Mouse (Mus musculus): ENCODE measurements at regions not wholly inside any gene's neighbourhood (a gene's known extent, or its start where the extent isn't known, plus 50 kb on each side); places are given as distances from the start of the nearest gene placed in this dataset.

DNA sequence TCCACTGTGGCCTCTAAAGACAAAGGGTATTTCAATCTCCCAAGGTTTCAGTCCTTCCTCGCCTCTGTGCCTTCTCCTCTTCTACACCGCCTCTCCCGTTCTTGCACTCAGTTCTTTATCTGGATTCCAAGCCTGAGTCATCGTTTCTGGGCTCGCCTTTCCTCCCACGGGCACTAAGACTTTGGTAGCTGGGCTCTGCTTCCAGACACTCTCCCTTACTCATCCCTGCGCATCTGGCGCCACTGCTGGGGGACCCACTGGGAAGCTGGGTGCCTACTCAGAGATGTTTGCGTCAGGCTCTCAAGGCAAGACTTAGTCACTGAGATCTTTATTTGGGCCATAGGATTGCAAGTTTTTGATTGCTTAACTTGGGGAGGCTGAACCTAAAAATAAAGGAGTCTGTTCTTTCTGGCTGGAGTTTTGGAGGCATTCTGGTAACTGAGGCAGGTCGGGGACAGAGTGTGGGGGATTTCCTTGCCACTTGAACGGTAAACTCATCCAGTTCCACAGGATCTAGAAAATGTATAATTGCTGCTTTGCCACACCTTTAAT lies 143.5 kb upstream of the Phyhipl start:
- Histone ChIP-seq H3K27ac (ENCODE audit: low read depth, low read length) (no peak overlapping the region), H3K36me3 (ENCODE audit: control insufficient read depth, insufficient read depth, low read length) (no peaks in the 10 kb centered on the region), H3K4me3 (ENCODE audit: low read depth, low read length) (no peak overlapping the region), H3K9me3 (replicated peaks; ENCODE audit: control insufficient read depth, low read length) (no peaks in the 10 kb centered on the region), H3K27me3 (replicated peaks; ENCODE audit: control insufficient read depth, insufficient read depth, low read length) (no peaks in the 10 kb centered on the region), H3K4me1 (ENCODE audit: control insufficient read depth, insufficient read depth, low read length) (no peaks in the 10 kb centered on the region; the same call in none of the 2 replicates), H3K4me2 (ENCODE audit: low read length) (no peak overlapping the region), H3K9ac (ENCODE audit: low read length) (no peak overlapping the region)
- ATAC-seq (no peak), DNase-seq (ENCODE audit: low spot score) (no peak)
- whole genome bisulfite sequencing = 91% methylated on average over 11 of the region's 11 CpGs

DNA sequence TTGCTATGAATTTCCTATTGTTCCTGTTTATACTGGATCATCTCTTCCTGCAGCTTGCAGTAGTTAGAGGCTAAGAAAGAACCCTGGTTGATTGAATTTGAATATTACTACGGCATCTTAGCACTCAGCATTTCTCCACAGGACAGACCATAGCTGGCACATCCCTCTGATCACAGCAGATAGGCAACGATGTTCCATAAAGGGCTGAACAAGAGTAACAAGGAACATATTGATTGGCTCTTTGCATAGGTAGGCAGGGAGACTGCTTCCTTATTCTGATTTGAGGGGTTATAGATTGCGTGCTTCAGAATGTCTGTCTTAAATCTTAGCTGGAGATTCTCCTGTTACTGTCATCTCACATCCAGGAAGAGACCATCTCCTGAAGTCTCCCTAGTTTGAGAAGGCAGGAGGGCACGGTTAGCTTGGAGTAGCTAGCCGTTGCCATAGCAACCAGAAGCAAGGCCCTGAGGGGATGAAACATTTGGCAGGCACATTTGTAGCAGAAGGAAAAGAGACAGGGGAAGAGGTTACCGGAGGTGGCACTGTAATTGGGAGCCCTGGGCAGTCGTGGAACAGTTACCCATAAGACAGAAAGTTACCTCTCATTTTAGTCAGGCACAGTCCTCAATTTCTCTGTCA lies 133.2 kb upstream of the Phyhipl start:
- Histone ChIP-seq H3K9ac (ENCODE audit: low read length) (no peak overlapping the region), H3K4me1 (ENCODE audit: control insufficient read depth, insufficient read depth, low read length) (no peaks in the 10 kb centered on the region), H3K27ac (ENCODE audit: low read depth, low read length) (0 out of 2 replicates have a peak overlapping the region, but pooled peaks have one; percentile 10), H3K9me3 (replicated peaks; ENCODE audit: control insufficient read depth, low read length) (no peaks in the 10 kb centered on the region), H3K4me2 (ENCODE audit: low read length) (no peak overlapping the region), H3K4me3 (ENCODE audit: low read depth, low read length) (no peak overlapping the region), H3K36me3 (ENCODE audit: control insufficient read depth, insufficient read depth, low read length) (no peaks in the 10 kb centered on the region), H3K27me3 (replicated peaks; ENCODE audit: control insufficient read depth, insufficient read depth, low read length) (no peaks in the 10 kb centered on the region)
- DNase-seq (ENCODE audit: low spot score) (peak; percentile 80), ATAC-seq (peak; percentile 75)
- 59% methylated on average over 7 of the region's 7 CpGs for WGBS

DNA sequence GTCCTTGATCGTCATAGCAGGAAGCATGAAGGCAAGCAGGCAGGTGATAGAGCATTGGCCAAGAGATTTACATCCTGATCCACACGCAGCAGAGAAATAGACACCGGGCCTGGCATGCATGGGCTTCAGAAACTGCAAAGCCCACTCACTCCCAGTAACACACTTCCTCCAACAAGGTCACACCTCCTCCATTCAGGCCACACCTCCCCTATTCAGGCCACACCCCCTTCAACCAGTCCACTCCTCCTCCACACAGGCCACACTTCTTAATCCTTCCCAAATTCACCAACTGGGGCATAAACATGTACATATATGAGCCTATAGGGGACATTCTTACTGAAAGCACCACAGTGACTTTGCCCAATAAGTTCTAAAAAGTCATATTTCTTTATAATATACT lies 125.3 kb upstream of the Phyhipl start:
- no peaks in the 10 kb centered on the region for H3K27me3 ChIP-seq (replicated peaks; ENCODE audit: control insufficient read depth, insufficient read depth, low read length)
- H3K4me1 ChIP-seq (ENCODE audit: control insufficient read depth, insufficient read depth, low read length) = no peaks in the 10 kb centered on the region
- no peak overlapping the region for H3K27ac ChIP-seq (ENCODE audit: low read depth, low read length)
- H3K9me3 ChIP-seq (replicated peaks; ENCODE audit: control insufficient read depth, low read length) = no peaks in the 10 kb centered on the region
- DNase-seq (ENCODE audit: low spot score) (no peak), ATAC-seq (no peak)
- no peak overlapping the region for H3K4me3 ChIP-seq (ENCODE audit: low read depth, low read length)
- WGBS = 95% methylated on average over 3 of the region's 3 CpGs
- H3K4me2 ChIP-seq (ENCODE audit: low read length) = no peak overlapping the region
- H3K36me3 ChIP-seq (ENCODE audit: control insufficient read depth, insufficient read depth, low read length) = no peaks in the 10 kb centered on the region
- no peak overlapping the region for H3K9ac ChIP-seq (ENCODE audit: low read length)

DNA sequence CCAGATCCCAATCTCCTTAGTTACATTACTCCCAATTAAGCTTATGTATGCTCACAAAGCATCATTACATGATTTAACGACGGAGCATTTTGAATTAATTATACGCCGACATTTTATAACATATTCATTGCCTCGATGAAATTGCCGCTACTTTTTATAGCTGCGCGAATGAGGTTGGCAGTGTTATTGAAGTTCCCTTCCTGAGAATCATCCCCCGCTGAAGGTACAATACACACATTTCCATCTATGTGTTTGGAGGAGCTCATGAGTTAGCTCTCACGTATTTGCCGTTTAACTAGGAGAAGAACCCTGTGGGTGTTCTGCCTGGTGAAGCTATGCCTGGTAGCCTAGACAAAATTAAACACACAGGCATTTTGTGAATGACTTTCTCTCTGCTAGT lies 122.8 kb upstream of the Phyhipl start:
- H3K36me3 ChIP-seq (ENCODE audit: control insufficient read depth, insufficient read depth, low read length) = no peaks in the 10 kb centered on the region
- no peaks in the 10 kb centered on the region for H3K4me1 ChIP-seq (ENCODE audit: control insufficient read depth, insufficient read depth, low read length)
- no peak overlapping the region for H3K9ac ChIP-seq (ENCODE audit: low read length)
- WGBS = 61% methylated on average over 11 of the region's 11 CpGs
- H3K27me3 ChIP-seq (replicated peaks; ENCODE audit: control insufficient read depth, insufficient read depth, low read length) = no peaks in the 10 kb centered on the region
- no peak overlapping the region for H3K4me3 ChIP-seq (ENCODE audit: low read depth, low read length)
- no peaks in the 10 kb centered on the region for H3K9me3 ChIP-seq (replicated peaks; ENCODE audit: control insufficient read depth, low read length)
- ATAC-seq = no peak
- no peak for DNase-seq (ENCODE audit: low spot score)
- no peak overlapping the region for H3K27ac ChIP-seq (ENCODE audit: low read depth, low read length)
- H3K4me2 ChIP-seq (ENCODE audit: low read length) = no peak overlapping the region

DNA sequence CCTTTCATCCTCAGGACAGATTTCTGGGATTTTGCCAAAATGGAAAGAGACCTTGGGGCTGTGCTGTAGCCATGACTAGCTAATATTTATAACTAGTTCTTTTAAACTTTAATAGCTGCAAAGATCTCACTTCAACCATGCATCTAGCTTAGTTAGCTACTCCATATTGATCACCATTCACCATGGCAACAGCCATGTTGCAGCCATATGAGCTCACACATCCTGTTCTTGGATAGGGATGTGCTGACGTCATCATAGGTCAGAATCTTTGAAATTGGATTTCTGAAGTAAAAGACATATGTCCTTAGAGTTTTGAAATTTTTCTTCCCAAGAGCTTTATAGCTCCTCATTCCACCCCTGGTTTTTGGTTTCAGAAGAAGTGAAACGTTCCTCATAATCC lies 118.8 kb upstream of the Phyhipl start:
- H3K4me1 ChIP-seq (ENCODE audit: control insufficient read depth, insufficient read depth, low read length) = no peaks in the 10 kb centered on the region
- H3K27me3 ChIP-seq (replicated peaks; ENCODE audit: control insufficient read depth, insufficient read depth, low read length) = no peaks in the 10 kb centered on the region
- DNase-seq (ENCODE audit: low spot score) (no peak), ATAC-seq (no peak)
- H3K9ac ChIP-seq (ENCODE audit: low read length) = no peak overlapping the region
- WGBS = 67% methylated on average over 2 of the region's 2 CpGs
- H3K4me3 ChIP-seq (ENCODE audit: low read depth, low read length) = no peak overlapping the region
- H3K36me3 ChIP-seq (ENCODE audit: control insufficient read depth, insufficient read depth, low read length) = no peaks in the 10 kb centered on the region
- no peaks in the 10 kb centered on the region for H3K9me3 ChIP-seq (replicated peaks; ENCODE audit: control insufficient read depth, low read length)
- no peak overlapping the region for H3K27ac ChIP-seq (ENCODE audit: low read depth, low read length)
- no peak overlapping the region for H3K4me2 ChIP-seq (ENCODE audit: low read length)

DNA sequence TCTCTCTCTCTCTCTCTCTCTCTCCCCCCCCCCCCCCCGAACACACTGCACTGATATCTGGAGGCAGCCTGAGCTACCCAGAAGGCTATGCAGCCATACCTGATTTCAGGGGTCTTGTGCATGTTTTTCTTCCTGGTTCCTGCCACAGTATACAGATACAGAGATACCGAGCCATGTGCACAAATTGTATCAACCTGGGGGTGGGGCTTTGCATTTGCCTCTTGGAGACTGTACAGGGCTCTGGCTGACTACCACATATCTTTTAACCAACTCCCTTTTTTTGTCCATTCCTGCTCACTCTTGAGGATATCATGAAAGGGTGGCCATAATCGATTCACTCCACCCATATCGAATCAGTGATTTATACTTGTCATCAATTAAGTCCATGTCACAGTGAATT lies 118.4 kb upstream of the Phyhipl start:
- no peak overlapping the region for H3K27ac ChIP-seq (ENCODE audit: low read depth, low read length)
- DNase-seq (ENCODE audit: low spot score) (no peak), ATAC-seq (no peak)
- WGBS = 73% methylated on average over 3 of the region's 4 CpGs
- no peaks in the 10 kb centered on the region for H3K36me3 ChIP-seq (ENCODE audit: control insufficient read depth, insufficient read depth, low read length)
- H3K27me3 ChIP-seq (replicated peaks; ENCODE audit: control insufficient read depth, insufficient read depth, low read length) = no peaks in the 10 kb centered on the region
- H3K4me1 ChIP-seq (ENCODE audit: control insufficient read depth, insufficient read depth, low read length) = no peaks in the 10 kb centered on the region
- no peak overlapping the region for H3K4me2 ChIP-seq (ENCODE audit: low read length)
- no peak overlapping the region for H3K4me3 ChIP-seq (ENCODE audit: low read depth, low read length)
- H3K9ac ChIP-seq (ENCODE audit: low read length) = no peak overlapping the region
- H3K9me3 ChIP-seq (replicated peaks; ENCODE audit: control insufficient read depth, low read length) = no peaks in the 10 kb centered on the region

DNA sequence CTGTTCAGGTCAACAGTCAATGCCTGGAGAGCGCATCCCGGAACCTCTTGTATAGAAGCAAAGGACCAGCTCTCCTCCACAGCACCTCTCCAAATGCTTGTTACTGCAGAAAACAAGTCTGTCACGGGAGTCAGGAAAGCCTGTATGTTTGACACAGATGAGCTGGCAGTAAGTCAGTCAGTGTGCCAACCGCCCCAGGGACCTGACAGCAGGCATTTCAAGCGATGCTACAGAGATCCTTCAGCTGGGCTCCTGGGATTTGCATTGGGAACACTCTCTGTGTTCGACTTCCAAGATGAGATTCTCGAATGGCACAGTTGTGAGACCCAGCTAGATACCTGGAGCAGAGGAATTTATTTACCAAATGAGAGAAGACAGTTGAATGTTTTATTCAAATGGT lies 111.7 kb upstream of the Phyhipl start:
- no peaks in the 10 kb centered on the region for H3K36me3 ChIP-seq (ENCODE audit: control insufficient read depth, insufficient read depth, low read length)
- no peaks in the 10 kb centered on the region for H3K27me3 ChIP-seq (replicated peaks; ENCODE audit: control insufficient read depth, insufficient read depth, low read length)
- ATAC-seq (no peak), DNase-seq (ENCODE audit: low spot score) (no peak)
- no peak overlapping the region for H3K9ac ChIP-seq (ENCODE audit: low read length)
- WGBS = 83% methylated on average over 7 of the region's 7 CpGs
- no peak overlapping the region for H3K27ac ChIP-seq (ENCODE audit: low read depth, low read length)
- H3K4me2 ChIP-seq (ENCODE audit: low read length) = no peak overlapping the region
- H3K9me3 ChIP-seq (replicated peaks; ENCODE audit: control insufficient read depth, low read length) = no peaks in the 10 kb centered on the region
- no peak overlapping the region for H3K4me3 ChIP-seq (ENCODE audit: low read depth, low read length)
- H3K4me1 ChIP-seq (ENCODE audit: control insufficient read depth, insufficient read depth, low read length) = no peaks in the 10 kb centered on the region

DNA sequence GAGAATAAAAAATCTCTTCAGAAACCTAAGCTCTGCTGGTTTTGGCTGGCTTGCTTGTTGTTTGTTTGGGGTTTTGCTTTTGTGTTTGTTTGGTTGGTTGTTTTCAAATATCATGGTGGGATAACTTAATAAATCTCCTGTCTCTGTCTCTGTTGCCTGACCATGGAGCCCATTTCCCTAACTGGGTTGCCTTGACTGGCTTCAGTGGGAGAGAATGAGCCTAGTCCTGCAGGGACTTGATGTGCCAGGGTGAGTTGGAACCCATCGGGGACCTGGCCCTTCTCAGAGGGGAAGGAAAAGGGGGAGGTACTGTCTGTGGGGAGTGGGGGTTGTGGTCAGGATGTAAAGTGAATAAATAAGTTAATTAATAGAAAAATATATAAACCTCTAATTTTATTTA lies 111.1 kb upstream of the Phyhipl start:
- 93% methylated on average over 1 of the region's 1 CpGs for WGBS
- Histone ChIP-seq H3K36me3 (ENCODE audit: control insufficient read depth, insufficient read depth, low read length) (no peaks in the 10 kb centered on the region), H3K9ac (ENCODE audit: low read length) (no peak overlapping the region), H3K27me3 (replicated peaks; ENCODE audit: control insufficient read depth, insufficient read depth, low read length) (no peaks in the 10 kb centered on the region), H3K4me1 (ENCODE audit: control insufficient read depth, insufficient read depth, low read length) (no peaks in the 10 kb centered on the region), H3K27ac (ENCODE audit: low read depth, low read length) (no peak overlapping the region), H3K9me3 (replicated peaks; ENCODE audit: control insufficient read depth, low read length) (no peaks in the 10 kb centered on the region), H3K4me3 (ENCODE audit: low read depth, low read length) (no peak overlapping the region), H3K4me2 (ENCODE audit: low read length) (no peak overlapping the region)
- ATAC-seq = no peak
- DNase-seq (ENCODE audit: low spot score) = no peak

DNA sequence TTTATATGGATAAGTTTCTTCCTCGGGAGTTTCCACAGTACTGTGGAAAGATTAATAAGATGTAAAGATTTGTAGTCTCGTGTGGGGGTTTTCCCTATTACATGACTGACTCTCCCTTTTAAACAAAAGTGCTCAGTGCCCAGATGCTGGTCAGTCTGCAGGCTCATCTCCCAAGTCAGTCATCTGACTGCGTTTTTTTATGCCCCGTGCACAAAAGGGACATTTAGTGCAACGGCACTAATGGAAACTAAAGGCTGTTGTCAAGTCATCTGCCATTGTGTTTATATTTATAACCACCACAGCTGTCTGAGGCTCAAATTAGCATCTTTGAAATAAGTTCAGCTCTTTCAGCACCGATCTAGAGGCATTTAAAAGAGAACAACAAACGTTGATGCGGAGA lies 110.7 kb upstream of the Phyhipl start:
- Histone ChIP-seq H3K4me2 (ENCODE audit: low read length) (no peak overlapping the region), H3K4me3 (ENCODE audit: low read depth, low read length) (no peak overlapping the region), H3K4me1 (ENCODE audit: control insufficient read depth, insufficient read depth, low read length) (no peaks in the 10 kb centered on the region), H3K27me3 (replicated peaks; ENCODE audit: control insufficient read depth, insufficient read depth, low read length) (no peaks in the 10 kb centered on the region), H3K27ac (ENCODE audit: low read depth, low read length) (no peak overlapping the region), H3K9ac (ENCODE audit: low read length) (no peak overlapping the region), H3K36me3 (ENCODE audit: control insufficient read depth, insufficient read depth, low read length) (no peaks in the 10 kb centered on the region), H3K9me3 (replicated peaks; ENCODE audit: control insufficient read depth, low read length) (no peaks in the 10 kb centered on the region)
- WGBS = 63% methylated on average over 8 of the region's 8 CpGs
- no peak for ATAC-seq
- DNase-seq (ENCODE audit: low spot score) = no peak

Data from forebrain, embryonic 14.5 days (tissue).